Mouse (Mus musculus) bone marrow macrophage, adult 2 months (primary cell): ENCODE data around the gene Ap2a2.

Experiments used
- CTCF ChIP-seq: IDR thresholded peaks from 2 replicates; pipeline ENCODE4 v1.5.1; 2012; ENCODE audit warnings: low read depth, mild to moderate bottlenecking, low read length, moderate library complexity
- POLR2A ChIP-seq: IDR thresholded peaks from 2 replicates; pipeline ENCODE4 v1.6.1; 2012; ENCODE audit warnings: mild to moderate bottlenecking, low read depth, low read length, borderline replicate concordance

GRCm38 (mm10) chr7:141517638-141518037, 44.3 kb upstream of the Ap2a2 start:
- TF ChIP-seq CTCF (no peak), POLR2A (no peak)
